Mouse (Mus musculus) hindbrain, postnatal 0 days (tissue): ENCODE results near the gene Gm9803. TPM values are rescaled to one million over a fixed set of nuclear protein-coding genes. Genes with fewer than 3 reads are reported as not detected.

Experiments
- ATAC-seq: fragments of 200-750 bp; cut with Nextera tagmentation; 2 replicates; pipeline ENCODE4 v1.8.0; 2017; ENCODE audit warnings: mild to moderate bottlenecking, moderate TSS enrichment, moderate library complexity
- DNase-seq: peaks from one replicate; pipeline ENCODE4 v3.0.0-alpha.2; 2015; ENCODE audit warnings: low spot score
- H3K27ac ChIP-seq: fragments of 300-500 bp; sonication (generic); 2 replicates; pipeline ENCODE4 v1.5.1; 2014; ENCODE audit warnings: mild to moderate bottlenecking
- H3K27me3 ChIP-seq: fragments of 300-500 bp; sonication (generic); 2 replicates; pipeline ENCODE4 v1.6.1; 2014; ENCODE audit warnings: low read length, mixed read lengths; ENCODE audit not compliant: insufficient read depth
- H3K36me3 ChIP-seq: fragments of 300-500 bp; sonication (generic); 2 replicates; pipeline ENCODE4 v1.6.1; 2014; ENCODE audit warnings: low read length, mixed read lengths; ENCODE audit not compliant: insufficient read depth
- H3K4me1 ChIP-seq: fragments of 300-500 bp; sonication (generic); 2 replicates; pipeline ENCODE4 v1.6.1; 2014; ENCODE audit warnings: antibody characterized with exemption, low read length, mixed read lengths; ENCODE audit not compliant: insufficient read depth
- H3K4me2 ChIP-seq: fragments of 300-500 bp; sonication (generic); 2 replicates; pipeline ENCODE4 v1.6.1; 2014; ENCODE audit warnings: low read depth, mild to moderate bottlenecking, low read length, moderate library complexity, mixed read lengths
- H3K4me3 ChIP-seq: fragments of 300-500 bp; sonication (generic); 2 replicates; pipeline ENCODE4 v1.5.1; 2014; ENCODE audit warnings: low read length
- H3K9ac ChIP-seq: fragments of 300-500 bp; sonication (generic); replicated peaks from 2 replicates; pipeline ENCODE4 v1.6.1; 2014; ENCODE audit warnings: mild to moderate bottlenecking, low read length, moderate library complexity, mixed read lengths
- H3K9me3 ChIP-seq: fragments of 300-500 bp; sonication (generic); 2 replicates; pipeline ENCODE4 v1.6.1; 2016; ENCODE audit warnings: low read length, mixed read lengths
- CTCF ChIP-seq: IDR thresholded peaks from 2 replicates; pipeline ENCODE4 v1.5.1; 2016; ENCODE audit warnings: antibody characterized with exemption, control low read depth, low read depth
- WGBS: fragments of 180-500 bp; shearing (Covaris S2); extraction: QIAGEN DNeasy Blood & Tissue Kit; methylation state at CpG from one replicate; pipeline ENCODE4 v1.1.7; 2014; 5-methylcytosine and 5-hydroxymethylcytosine counted together
- polyA plus RNA-seq: library from polyadenylated mRNA; unstranded; fragments of >200 nt; fragmentation: Nextera tagmentation; extraction: Ambion mirVana; gene quantifications from 2 replicates; pipeline ENCODE4 v1.2.1, GENCODE M21; 2015
- total RNA-seq: library from RNA; depleted of rRNA; stranded (reverse); fragments of >200 nt; gene quantifications from 2 replicates; pipeline ENCODE4 v1.2.3, GENCODE M21; 2014

The Gm9803 gene
- total and polyA plus RNA-seq, 2 experiments from 2014 or later, result 18.1 to 30.1 TPM

- no peak for ATAC-seq
- no peaks in the 10 kb centered on the region for H3K36me3 ChIP-seq
- no peaks in the 10 kb centered on the region for H3K9me3 ChIP-seq
- H3K4me1 ChIP-seq, result peaks cover 4% of the 10 kb centered on the region
- H3K4me3 ChIP-seq, result no peak overlapping the region
- H3K27me3 ChIP-seq, result no peaks in the 10 kb centered on the region
- H3K4me2 ChIP-seq, result no peak overlapping the region
- no peak for TF ChIP-seq CTCF
- no peak for DNase-seq
- H3K27ac ChIP-seq, result no peak overlapping the region
- H3K9ac ChIP-seq, result no peak overlapping the region
- 79% methylated on average over 4 of the region's 4 CpGs for WGBS
These were observed 35.6 kb upstream of the Gm9803 start for GRCm38 (mm10) chr10:43488258-43488657.

- H3K9ac ChIP-seq, result no peak overlapping the region
- no peak overlapping the region for H3K4me3 ChIP-seq
- ATAC-seq, result no peak
- H3K27ac ChIP-seq, result no peak overlapping the region
- H3K36me3 ChIP-seq, result no peaks in the 10 kb centered on the region
- no peak for TF ChIP-seq CTCF
- 88% methylated on average over 7 of the region's 7 CpGs for WGBS
- no peak overlapping the region for H3K4me2 ChIP-seq
- no peak for DNase-seq
- no peaks in the 10 kb centered on the region for H3K9me3 ChIP-seq
- no peaks in the 10 kb centered on the region for H3K4me1 ChIP-seq
- H3K27me3 ChIP-seq, result no peaks in the 10 kb centered on the region
These were observed 34.7 kb upstream of the Gm9803 start for GRCm38 (mm10) chr10:43489139-43489538.

GRCm38 (mm10) chr10:43489550-43489949, 34.3 kb upstream of the Gm9803 start:
- H3K27ac ChIP-seq, result no peak overlapping the region
- no peak overlapping the region for H3K4me2 ChIP-seq
- H3K9ac ChIP-seq, result no peak overlapping the region
- no peaks in the 10 kb centered on the region for H3K9me3 ChIP-seq
- no peaks in the 10 kb centered on the region for H3K4me1 ChIP-seq
- ATAC-seq (no peak), DNase-seq (no peak)
- 67% methylated on average over 6 of the region's 6 CpGs for WGBS
- H3K4me3 ChIP-seq, result no peak overlapping the region
- 0 out of 2 replicates have a peak, but pooled peaks cover 2% of the 10 kb centered on the region for H3K36me3 ChIP-seq
- H3K27me3 ChIP-seq, result no peaks in the 10 kb centered on the region
- no peak for TF ChIP-seq CTCF

GRCm38 (mm10) chr10:43490034-43490433, 33.9 kb upstream of the Gm9803 start:
- no peak for TF ChIP-seq CTCF
- DNase-seq, result no peak
- H3K27me3 ChIP-seq, result no peaks in the 10 kb centered on the region
- H3K9me3 ChIP-seq, result no peaks in the 10 kb centered on the region
- no peaks in the 10 kb centered on the region for H3K4me1 ChIP-seq
- H3K4me2 ChIP-seq, result no peak overlapping the region
- 0 out of 2 replicates have a peak, but pooled peaks cover 6% of the 10 kb centered on the region for H3K36me3 ChIP-seq
- H3K27ac ChIP-seq, result no peak overlapping the region
- no peak overlapping the region for H3K4me3 ChIP-seq
- ATAC-seq, result no peak
- no peak overlapping the region for H3K9ac ChIP-seq
- 75% methylated on average over 8 of the region's 8 CpGs for WGBS

GRCm38 (mm10) chr10:43490846-43491245, 33.0 kb upstream of the Gm9803 start:
- WGBS, result 85% methylated on average over 5 of the region's 5 CpGs
- TF ChIP-seq CTCF, result no peak
- Histone ChIP-seq H3K9me3 (no peaks in the 10 kb centered on the region), H3K4me3 (no peak overlapping the region), H3K9ac (no peak overlapping the region), H3K36me3 (0 out of 2 replicates have a peak, but pooled peaks cover 6% of the 10 kb centered on the region), H3K4me2 (no peak overlapping the region), H3K4me1 (no peaks in the 10 kb centered on the region), H3K27me3 (no peaks in the 10 kb centered on the region), H3K27ac (no peak overlapping the region)
- DNase-seq (no peak), ATAC-seq (no peak)

GRCm38 (mm10) chr10:43502599-43502998, 21.3 kb upstream of the Gm9803 start:
- DNase-seq (peak; percentile 63), ATAC-seq (peak; percentile 72)
- H3K9me3 ChIP-seq, result no peaks in the 10 kb centered on the region
- TF ChIP-seq CTCF, result no peak
- 68% methylated on average over 4 of the region's 4 CpGs for WGBS
- H3K36me3 ChIP-seq, result 0 out of 2 replicates have a peak, but pooled peaks cover 5% of the 10 kb centered on the region
- H3K4me1 ChIP-seq, result no peaks in the 10 kb centered on the region
- H3K4me2 ChIP-seq, result no peak overlapping the region
- no peak overlapping the region for H3K4me3 ChIP-seq
- H3K9ac ChIP-seq, result no peak overlapping the region
- H3K27me3 ChIP-seq, result no peaks in the 10 kb centered on the region
- H3K27ac ChIP-seq, result no peak overlapping the region

- Histone ChIP-seq H3K27ac (no peak overlapping the region), H3K4me3 (no peak overlapping the region), H3K4me1 (no peaks in the 10 kb centered on the region), H3K27me3 (no peaks in the 10 kb centered on the region), H3K36me3 (0 out of 2 replicates have a peak, but pooled peaks cover 4% of the 10 kb centered on the region), H3K9me3 (no peaks in the 10 kb centered on the region), H3K4me2 (no peak overlapping the region), H3K9ac (no peak overlapping the region)
- 89% methylated on average over 1 of the region's 1 CpGs for WGBS
- no peak for TF ChIP-seq CTCF
- ATAC-seq (no peak), DNase-seq (no peak)
These were observed 19.6 kb upstream of the Gm9803 start for GRCm38 (mm10) chr10:43504291-43504690.
